Mouse (Mus musculus) adrenal gland, postnatal 4 days (tissue): Measurements from ENCODE around the gene Cdh13. TPM values are rescaled to one million over a fixed set of nuclear protein-coding genes. Genes with fewer than 3 reads are reported as not detected.
A peak's percentile ranks its signal among the peaks of the same experiment; 100 is the strongest.

Experiments
- DNase-seq, 2 experiments: peaks; one replicate each; pipeline ENCODE4 v3.0.0; 2021 to 2022; ENCODE audit warnings: low spot score in 2 of 2, mixed read lengths in 2 of 2
- total RNA-seq, 2 experiments: library from RNA; stranded (reverse); gene quantifications; 2 replicates each; pipeline ENCODE4 v1.2.3; 2021

Cdh13 gene
- total RNA-seq, 2 experiments from 2014 or later = 9.0 to 11.0 TPM

DNA sequence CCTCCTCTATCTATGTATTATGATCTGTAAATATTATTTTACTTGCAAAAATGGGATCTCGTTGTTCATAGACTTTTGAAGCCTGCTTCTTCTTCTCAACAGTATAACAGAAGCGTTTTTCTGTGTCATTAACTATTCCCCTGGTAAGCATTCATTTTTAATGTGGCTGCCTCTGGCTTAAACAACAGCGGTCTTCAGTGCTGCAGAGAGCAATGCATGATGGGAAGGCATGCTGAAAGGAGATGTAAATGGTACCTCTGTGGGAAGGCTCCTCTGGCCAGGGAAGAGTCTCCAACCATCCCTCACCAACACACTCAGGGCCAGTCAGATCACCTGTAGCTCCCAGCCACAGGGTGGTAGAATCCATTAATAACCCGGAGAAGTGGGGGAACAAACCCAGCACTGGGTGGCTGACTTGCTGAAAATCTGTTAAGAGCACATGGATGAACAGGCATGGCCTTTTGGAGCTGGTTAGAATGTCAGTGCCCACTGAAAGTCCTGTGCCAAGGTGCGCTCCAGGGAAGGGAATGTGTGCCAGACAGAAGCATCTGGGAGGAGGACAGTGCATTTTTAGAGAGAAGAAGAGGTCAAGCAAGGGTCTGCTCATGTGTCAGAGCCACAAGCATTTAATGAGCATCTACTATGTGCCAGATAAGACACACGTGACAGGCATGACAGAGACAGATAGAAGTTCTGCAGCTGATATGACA is 893.8 kb downstream of the Cdh13 start:
- no peak for DNase-seq

DNA sequence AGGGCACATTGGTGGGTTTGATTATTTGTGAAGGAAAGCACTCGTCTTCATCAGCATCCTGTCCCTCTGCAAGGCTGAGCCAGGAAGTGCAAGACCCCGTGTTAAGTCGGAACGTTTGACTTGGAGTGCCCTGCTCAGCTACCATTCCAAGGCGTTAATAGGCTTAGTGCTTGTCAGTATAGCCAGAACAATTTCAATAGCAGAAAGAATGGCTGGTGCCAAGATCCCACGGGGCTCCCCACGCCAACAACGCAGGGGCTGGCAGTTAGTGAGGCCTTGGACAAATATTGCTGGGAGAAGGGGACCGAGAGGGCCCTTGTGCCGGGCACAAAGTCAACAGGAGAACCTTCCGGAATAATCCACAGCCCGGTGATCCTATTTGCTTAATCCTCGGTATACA is 897.1 kb downstream of the Cdh13 start:
- DNase-seq = no peak

DNA sequence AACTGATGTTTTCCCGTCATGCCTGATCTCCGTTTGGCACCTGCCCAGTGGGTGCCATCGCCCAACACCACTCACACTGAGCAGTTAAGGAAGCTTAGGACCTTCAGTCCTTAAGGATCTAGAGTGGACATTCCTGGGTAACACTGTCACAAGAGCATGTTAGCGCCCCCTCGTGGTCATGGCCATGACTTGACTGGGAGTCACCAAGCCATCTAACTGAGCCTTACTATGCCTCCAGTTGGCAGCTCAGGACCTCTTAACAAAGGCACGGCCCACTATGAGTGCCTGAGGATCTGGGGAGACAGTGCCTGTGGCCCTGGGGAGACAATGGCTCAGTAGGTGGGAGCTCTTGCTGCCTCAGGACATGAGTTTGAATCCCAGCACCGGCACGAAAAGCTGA is 912.2 kb downstream of the Cdh13 start:
- DNase-seq = no peak

DNA sequence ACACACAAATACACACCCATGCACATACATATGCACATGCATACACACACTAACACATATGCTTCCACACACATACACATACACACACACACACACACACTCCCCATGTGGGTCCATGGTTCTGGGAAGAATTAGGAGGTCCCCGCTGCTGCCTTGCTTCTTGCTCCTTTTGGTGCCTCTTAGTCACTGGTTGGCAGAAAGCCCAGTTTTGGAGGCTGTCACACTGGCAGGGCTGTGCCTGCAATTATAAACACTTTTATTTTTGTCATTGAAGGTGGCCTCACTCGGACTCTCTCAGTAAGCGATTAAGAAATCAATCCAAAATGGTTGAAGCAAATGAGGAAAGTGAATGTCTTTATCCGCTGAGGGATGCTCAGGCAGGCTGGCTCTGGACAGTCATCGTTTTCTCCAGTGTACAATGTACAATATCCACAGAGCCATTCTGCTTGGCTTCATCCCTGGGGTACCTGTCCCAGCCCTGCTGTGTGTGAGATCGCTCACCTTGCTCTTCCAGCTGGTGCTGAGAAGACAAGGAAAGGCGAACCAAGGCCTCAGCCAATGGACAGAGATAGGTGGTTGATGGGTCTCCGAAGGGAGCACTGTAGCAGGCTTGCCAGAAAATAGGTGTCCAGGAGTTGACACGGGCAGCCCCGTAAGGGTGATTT is 913.1 kb downstream of the Cdh13 start:
- DNase-seq = peak in 1 of 2 experiments; percentile 33

DNA sequence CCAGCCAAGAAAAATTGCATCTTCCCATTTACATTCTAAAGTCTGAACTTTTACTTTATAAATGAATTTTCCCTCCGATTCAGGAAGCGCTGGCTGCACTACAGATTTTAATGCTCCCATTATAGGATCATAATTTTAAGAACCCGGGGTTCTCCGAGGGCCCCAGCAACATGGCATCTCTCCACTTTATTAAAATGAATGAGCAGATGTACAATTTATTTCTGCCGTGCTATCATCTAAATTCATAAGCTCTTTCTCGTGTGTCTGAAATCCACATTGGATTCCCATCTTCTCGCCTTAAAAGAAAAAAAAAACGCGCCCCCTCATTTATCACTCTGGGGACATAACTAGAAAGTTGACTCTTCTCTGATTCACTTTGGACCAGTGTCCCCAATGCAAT is 925.0 kb downstream of the Cdh13 start:
- no peak for DNase-seq

DNA sequence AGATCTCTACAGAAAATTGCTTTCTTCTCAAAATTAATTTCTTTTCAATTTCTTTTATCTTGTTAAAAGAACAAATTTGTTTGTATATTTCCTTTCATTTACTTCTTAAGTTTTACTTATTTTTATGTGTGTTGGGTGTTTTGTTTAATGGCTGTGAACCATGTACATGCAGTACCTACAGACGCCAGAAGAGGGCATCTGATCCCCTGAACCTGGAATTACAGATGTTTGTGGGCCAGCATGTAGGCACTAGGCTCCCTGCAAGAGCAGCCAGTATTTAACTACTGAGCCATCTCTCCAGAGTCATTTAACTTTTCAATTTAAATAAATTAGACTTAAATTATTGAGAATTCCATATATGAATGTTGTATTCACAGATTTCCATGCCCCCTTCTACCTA is 941.0 kb downstream of the Cdh13 start:
- DNase-seq = no peak

DNA sequence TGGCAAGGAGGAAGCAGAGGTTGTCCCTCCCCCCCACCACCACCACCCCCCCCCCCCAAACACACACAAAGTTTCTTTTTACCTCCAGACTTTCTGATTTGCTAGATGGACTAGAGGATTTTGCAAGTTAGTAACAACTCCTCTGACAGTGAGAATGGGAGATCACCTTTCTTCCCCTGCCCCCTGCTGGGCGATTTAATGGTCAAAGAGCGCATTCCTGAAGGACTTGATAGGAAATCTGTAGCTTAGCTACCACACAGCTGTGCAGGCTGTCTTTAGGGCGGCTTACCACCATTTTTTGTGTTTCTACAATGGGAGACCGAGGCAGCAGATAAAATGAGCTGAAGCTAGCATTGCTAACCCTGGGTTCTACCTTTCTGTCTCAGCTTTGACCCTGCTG is 961.6 kb downstream of the Cdh13 start:
- no peak for DNase-seq

DNA sequence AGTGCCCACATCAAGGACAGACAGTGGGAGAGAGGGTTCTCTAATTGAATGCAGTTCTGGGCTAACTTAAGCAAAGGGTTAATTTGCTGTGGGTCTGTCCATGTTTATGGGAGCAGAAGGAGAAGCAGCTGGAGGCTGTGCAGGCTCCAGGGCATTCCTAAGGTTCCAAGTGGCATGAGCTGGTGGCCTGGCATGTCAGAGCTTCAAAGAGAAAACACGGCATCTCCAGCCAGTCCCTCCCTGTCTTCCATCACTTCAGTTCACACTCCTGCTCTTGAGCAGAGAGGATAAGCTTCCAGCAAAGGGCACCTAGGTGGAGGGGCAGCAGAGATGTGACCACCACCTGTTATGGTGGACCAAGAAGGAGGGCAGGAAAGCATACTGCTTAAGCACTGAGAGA is 962.1 kb downstream of the Cdh13 start:
- DNase-seq = no peak

DNA sequence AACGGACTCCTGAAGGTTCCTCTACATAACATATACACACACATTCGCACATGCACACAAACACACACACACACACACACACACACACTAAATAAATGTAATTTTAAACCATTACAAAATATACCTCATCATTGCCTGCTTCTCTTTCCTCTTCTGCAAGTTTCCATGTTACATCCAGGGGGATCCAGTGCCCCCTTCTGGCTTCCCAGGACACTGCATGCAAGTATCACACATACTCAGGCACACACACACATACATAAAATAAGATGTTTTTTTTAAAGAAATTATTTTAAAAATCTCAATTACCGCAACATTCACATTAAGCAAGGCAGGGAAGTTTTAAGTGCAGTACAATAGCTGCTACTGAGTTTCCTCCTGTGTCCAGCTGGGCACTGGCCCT is 970.8 kb downstream of the Cdh13 start:
- DNase-seq = no peak

DNA sequence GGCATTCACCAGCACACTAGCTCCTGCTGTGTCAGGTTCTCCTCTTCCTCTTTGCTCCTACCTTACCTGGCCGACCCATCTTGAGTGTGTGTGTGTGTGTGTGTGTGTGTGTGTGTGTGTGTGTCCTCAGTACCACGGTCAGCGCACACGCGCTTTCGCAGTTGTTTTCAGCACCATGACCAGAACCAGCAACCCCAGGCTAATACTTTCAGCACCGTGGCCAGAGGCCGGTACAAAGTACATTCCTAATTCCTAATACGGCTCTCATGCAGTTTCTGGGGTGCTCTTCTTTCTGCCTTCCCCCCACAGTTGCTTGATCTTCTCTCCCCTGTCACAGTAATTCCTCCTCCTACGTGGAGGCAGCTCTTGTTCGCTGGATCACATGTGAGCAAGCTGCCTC is 975.1 kb downstream of the Cdh13 start:
- DNase-seq = peak in 1 of 2 experiments; percentile 15

DNA sequence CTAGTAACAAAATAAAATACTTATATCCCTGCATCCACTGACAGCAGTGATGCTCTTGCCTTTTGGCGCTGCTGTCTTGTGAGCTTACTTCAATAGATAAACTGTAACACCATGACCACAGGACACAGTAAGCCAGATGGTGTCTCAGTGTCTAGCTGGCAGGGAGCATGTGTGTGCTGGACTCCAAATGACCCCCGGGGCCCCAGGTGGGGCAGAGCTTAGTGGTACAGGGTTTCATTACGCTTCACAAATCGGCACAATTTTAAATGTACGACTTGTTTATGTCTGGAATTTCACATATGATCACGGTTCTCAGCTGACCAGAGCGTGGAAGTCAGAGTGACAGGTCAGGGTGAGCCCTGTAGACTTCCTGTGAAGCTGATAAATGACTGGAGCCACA is 980.2 kb downstream of the Cdh13 start:
- no peak for DNase-seq

DNA sequence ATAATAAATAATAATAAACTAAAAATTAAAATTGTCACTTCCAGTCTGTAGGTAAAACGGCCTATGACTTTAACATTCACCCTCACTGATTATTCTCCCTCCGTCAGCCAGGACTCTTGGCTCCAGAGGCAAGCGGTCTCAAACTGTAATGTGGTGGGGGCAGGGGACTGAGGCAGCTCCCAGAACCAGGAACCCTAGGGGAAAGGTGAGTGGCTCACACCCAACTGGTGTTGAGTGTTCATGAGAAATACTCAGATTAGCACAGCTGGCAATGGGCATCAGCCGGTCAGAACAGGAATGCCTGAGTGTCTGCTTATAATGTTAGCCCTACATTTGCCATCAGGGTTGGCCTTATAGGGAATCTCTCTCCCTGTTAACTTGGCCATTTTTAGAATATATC is 982.8 kb downstream of the Cdh13 start:
- DNase-seq = no peak

DNA sequence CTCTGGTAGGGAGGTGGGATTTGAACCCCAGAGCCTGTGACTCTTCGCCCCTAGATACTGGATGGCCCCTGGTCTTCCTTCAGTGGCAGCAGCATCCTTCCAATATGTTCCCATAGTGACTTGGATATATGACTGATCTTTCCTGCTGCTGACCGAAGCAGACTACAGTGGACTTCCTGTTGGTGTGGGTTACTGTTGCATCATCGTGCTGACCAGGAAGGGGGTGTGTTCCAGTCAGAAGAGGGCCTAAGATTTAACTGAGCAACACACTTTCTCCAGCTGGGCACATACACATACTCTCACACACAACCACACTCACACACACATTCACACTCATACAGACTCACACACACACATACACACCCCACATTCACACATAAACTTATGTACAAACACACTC is 986.0 kb downstream of the Cdh13 start:
- no peak for DNase-seq

DNA sequence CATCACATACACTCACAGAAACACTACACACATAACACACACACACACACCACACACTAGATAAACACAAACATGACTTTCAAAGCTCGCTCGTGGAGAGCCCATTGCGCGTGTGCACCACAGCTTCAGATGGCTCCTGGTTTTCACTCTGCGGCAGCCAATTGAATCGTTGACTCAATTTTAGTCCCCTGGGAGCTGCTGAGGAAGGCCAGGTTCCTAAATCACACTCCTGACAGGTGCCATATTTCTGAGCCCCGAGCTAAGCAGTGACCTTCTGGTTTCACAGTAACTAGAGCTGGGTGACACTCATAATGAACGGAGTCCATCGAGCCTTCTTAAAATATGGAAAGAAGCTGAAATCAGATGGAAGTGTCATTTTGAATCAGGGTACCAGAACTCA is 986.8 kb downstream of the Cdh13 start:
- DNase-seq = no peak

DNA sequence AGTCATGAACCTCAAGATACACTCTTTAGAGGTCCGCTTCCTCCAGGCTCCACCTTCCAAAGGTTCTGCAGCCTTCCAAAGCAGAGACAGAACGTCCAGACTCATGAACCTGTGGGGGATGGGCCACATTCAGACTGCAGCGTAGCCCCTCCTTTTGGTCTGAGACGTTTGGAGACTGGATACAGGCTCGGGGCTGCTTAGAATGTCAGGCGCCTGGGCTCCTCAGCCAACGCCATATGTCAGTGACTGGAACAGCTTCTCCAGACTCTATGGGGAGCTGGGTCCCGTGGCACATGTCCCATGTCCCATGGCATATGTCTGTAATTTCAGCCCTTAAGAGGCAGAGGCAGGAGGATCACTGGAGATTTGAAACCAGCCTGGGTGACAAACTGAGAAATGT is 989.4 kb downstream of the Cdh13 start:
- no peak for DNase-seq

DNA sequence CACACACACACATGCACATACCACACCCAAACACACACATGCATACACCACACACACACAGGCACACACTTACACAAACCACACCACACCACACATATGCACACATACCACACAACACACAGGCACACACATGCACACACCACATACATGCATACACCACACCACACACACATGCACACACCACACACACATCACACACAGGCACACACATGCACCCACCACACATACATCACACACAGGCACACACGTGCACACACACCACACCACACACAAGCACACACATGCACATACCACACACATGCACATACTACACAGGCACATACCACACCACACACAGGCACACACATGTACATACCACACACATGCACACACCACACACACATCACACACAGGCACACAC is 991.9 kb downstream of the Cdh13 start:
- DNase-seq = no peak

DNA sequence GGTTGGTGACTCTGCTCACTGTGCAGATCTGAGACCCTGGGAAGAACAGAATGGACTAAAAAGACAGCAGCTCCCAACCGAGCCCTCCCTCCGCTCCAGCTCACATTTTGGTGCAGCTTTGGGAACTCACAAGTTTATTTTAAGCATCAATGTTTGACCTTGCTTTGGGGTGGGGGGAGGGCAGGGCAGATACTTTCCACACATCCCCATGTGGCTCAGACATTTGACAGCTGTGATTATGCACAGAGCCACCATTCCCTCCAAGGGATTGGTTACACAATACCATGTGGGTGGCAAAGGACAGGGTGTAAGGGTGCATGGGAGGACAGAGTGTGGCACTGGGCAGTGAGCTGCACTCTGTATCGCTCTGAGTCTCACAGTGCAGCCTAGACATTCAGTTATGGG is 993.5 kb downstream of the Cdh13 start:
- DNase-seq = no peak

DNA sequence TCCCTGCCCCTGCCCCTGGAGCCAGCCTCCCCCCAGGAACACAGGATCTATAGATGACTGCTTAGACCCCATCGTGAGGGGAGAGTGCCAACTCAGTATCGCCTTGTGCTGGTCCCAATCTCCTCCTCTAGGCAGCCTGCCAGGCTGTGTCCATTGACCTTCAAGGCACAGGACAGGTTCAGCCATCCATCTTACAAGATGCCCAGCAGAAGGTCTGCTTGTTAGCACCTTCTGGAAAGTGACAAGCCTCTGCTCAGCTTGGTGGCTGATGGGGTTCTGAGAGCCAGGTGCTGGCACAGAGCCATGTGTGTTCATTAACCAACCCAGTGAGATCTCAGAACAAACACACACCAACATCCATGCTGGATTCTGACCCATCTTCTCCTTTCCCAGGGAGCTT is 998.2 kb downstream of the Cdh13 start:
- DNase-seq = no peak

DNA sequence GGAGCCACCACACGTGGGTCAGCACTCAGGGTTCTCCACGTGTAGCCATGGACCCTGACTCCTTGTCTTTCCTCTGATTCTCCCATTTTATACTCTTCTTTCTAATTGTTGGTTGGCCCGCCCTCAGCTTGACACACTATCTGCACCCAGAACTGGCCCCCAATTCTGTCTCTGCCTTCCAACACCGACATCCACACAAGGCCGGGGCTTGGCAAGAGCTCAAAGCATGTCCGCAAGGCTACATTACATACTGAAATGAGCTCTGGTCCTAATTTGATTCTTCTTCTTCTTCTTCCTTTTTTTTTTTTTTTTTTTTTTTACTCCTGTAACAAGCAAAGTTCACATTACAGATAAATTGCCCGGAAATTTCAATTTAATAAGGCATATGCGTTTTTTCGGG is 1001.0 kb downstream of the Cdh13 start:
- no peak for DNase-seq

DNA sequence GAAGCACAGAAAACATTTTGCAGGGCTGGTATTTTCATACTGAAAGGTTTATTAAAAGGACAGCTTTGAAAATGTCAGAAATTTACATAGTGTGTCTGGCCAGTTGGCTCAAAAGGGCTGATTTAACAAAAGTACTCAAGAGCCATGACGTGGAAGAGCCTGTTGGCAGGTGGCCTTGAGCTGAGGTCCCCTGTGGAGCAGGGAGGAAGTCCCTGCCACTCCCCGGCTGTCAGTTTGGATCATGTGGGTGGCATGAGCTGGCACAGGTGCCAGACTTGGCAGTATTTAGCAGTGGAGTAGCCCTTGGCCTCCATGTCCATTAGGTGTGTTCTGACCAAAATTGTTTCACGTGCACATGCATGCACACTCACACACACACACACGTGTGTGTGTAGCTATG is 1001.4 kb downstream of the Cdh13 start:
- no peak for DNase-seq

DNA sequence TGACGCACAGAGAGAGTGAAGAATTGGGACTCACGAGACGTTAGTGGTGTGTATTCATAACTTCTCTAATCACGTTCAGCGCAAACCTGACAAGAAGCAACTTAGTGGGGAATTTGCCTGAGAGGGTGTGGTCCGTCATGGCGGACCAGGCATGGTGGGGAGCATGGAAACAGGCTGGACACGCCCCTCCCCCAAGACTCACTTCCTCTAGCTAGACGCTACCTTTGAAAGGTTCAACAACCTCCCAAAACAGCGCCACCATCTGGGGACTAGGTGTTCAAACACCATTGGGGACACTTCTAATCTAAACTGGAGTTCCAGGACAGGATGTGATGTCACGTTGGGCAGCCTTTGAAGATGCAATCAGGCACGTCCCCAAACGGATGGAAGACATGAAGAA is 1011.9 kb downstream of the Cdh13 start:
- no peak for DNase-seq

DNA sequence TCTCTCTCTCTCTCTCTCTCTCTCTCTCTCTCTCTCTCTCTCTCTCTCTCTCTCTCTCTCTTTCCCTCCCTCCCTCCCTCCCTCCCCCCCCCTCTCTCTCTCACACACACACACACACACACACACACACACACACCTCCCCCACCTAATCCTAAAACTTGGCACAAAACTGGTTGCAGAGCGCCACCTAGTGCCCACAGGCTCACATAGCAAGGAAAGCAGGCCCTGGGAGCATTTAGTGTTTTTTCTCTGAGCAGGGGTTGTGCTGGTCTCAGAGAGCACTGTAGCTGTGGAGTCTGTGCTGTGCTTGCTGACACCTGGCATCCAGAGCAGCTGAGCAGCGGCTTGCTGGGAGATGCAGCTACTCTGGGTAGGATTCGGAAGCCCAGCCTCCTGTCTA is 1014.2 kb downstream of the Cdh13 start:
- DNase-seq = peak in 1 of 2 experiments; percentile 4

DNA sequence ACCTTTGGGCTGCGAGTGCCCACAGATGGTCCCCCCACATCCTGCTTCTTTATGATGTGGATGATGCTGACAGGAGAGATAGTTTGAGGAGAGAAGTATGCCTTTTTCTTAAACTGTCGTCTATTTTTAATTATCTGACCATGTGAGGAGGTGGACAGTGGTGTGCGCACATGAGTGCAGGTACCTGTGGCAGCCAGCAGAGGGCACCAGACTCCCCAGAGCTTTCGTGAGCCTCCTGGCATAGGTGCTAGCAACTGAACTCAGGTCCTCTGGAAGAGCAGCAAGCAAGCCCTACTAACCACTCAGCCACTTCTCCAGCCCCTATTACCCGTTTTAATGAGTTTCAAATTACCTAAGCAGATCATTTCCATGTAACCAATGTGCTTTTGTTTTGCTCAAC is 1016.8 kb downstream of the Cdh13 start:
- DNase-seq = no peak
